Mouse (Mus musculus): Measurements from ENCODE around the gene Dnajc25. TPM values are rescaled to one million over a fixed set of nuclear protein-coding genes. Genes with fewer than 3 reads are reported as not detected.

The Dnajc25 gene
- total RNA-seq, 2 experiments from 2014 or later: 24.8 to 29.8 TPM

- ATAC-seq (replicated peaks; ENCODE audit: poor library complexity): no peak
Observed at GRCm38 (mm10) chr4:59069276-59069675, 74.4 kb downstream of the Dnajc25 start.

Other genes starting within 250 kb of the Dnajc25 start
- 0.12 and 0.17 TPM in 2 replicates for gene Olfr267, start 207.3 kb upstream of the Dnajc25 start, total RNA-seq (2015)
- 0.08 TPM in 1 of 2 replicates, not detected in the other for gene Olfr267, start 207.3 kb upstream of the Dnajc25 start, total RNA-seq (2017)
- gene Ecpas, start 82.3 kb upstream of the Dnajc25 start, total RNA-seq (2015): 108 and 109 TPM in 2 replicates
- 75.8 and 86.8 TPM in 2 replicates for gene Ecpas, start 82.3 kb upstream of the Dnajc25 start, total RNA-seq (2017)
- gene Zkscan16, start 51.4 kb upstream of the Dnajc25 start, total RNA-seq (2015): not detected in 2 replicates
- gene Zkscan16, start 51.4 kb upstream of the Dnajc25 start, total RNA-seq (2017): not detected in 2 replicates
- gene Ptgr1, start 7.9 kb upstream of the Dnajc25 start, total RNA-seq (2015): 72.7 and 81.7 TPM in 2 replicates
- 59.6 and 66.6 TPM in 2 replicates for gene Ptgr1, start 7.9 kb upstream of the Dnajc25 start, total RNA-seq (2017)
- 0.22 TPM in 1 of 2 replicates, not detected in the other for gene Gm20503, start 8.1 kb downstream of the Dnajc25 start, total RNA-seq (2015)
- gene Gm20503, start 8.1 kb downstream of the Dnajc25 start, total RNA-seq (2017): not detected in 2 replicates
- 168 and 189 TPM in 2 replicates for gene Gng10, start 40.0 kb downstream of the Dnajc25 start, total RNA-seq (2015)
- 86.1 and 106 TPM in 2 replicates for gene Gng10, start 40.0 kb downstream of the Dnajc25 start, total RNA-seq (2017)
- gene AI481877, start 143.9 kb downstream of the Dnajc25 start, total RNA-seq (2015): not detected in 2 replicates
- not detected in 2 replicates for gene AI481877, start 143.9 kb downstream of the Dnajc25 start, total RNA-seq (2017)
- gene Ugcg, start 194.2 kb downstream of the Dnajc25 start, total RNA-seq (2015): 65.5 and 90.4 TPM in 2 replicates
- 37.4 and 62.2 TPM in 2 replicates for gene Ugcg, start 194.2 kb downstream of the Dnajc25 start, total RNA-seq (2017)

Measured in megakaryocyte progenitor cell, adult 5-6 weeks (primary cell).